In the genomic region with DNA sequence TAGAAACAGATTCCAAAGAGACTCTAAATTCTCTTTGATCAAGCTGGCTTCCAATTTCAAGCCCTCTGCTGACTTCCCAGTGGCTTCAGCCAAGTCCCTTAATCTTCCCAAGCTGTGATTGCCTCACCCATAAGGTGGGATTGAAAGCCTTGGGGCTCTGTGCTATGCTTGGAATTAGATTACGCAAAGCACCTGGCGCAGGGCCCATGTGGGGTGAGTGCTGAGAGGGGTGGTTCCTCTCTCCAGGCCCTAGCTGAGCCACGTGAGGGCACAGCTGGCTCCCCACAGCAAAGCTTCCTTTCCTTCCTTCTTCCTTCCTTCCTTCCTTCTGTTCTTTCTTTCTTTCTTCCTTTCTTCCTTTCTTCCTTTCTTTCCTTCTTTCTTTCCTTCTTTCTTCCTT, we compare ENCODE assay signal across 9 mouse cellular contexts. TPM values are rescaled to one million over a fixed set of nuclear protein-coding genes. Genes with fewer than 3 reads are reported as not detected.
A peak's percentile ranks its signal among the peaks of the same experiment; 100 is the strongest.
DNase-seq lines count a peak whose midpoint lies in the region; ATAC-seq and TF ChIP-seq lines count a peak whose summit lies in the region.
"Had no signal": no experiment of that assay in that cellular context is flagged by ENCODE, and none has a peak within 500 bp of the region (broad histone marks: within the 10 kb centered on the region; RNA-seq: fewer than 3 reads in every experiment).

No protein-coding gene starts in this region.

- H3K36me3 ChIP-seq in heart, embryonic 11.5 days (ENCODE audit: control insufficient read depth, insufficient read depth, low read length), result no peaks in the 10 kb centered on the region
- no peaks in the 10 kb centered on the region for H3K36me3 ChIP-seq in stomach, postnatal 0 days (ENCODE audit: control insufficient read depth, insufficient read depth, low read length)

- H3K27me3 ChIP-seq in heart, embryonic 11.5 days (ENCODE audit: control insufficient read depth, insufficient read depth, low read length), result no peaks in the 10 kb centered on the region
- no peaks in the 10 kb centered on the region for H3K27me3 ChIP-seq in stomach, postnatal 0 days (ENCODE audit: control insufficient read depth, insufficient read depth, low read length)

- TF ChIP-seq EP300 in stomach, postnatal 0 days (optimal IDR thresholded peaks at IDR 0.05), result no peak

- no peaks in the 10 kb centered on the region for H3K9me3 ChIP-seq in heart, embryonic 11.5 days (replicated peaks; ENCODE audit: control insufficient read depth, low read length)
- no peaks in the 10 kb centered on the region for H3K9me3 ChIP-seq in stomach, postnatal 0 days (ENCODE audit: control insufficient read depth, low read length)

- 43% methylated on average over 3 of the region's 3 CpGs for WGBS in heart, embryonic 11.5 days (ENCODE audit: insufficient replicate concordance)
- WGBS in stomach, postnatal 0 days, result 38% methylated on average over 3 of the region's 3 CpGs

- no peak for ATAC-seq in heart, embryonic 11.5 days (replicated peaks; ENCODE audit: insufficient number of reproducible peaks, low FRiP score, low TSS enrichment)
- no peak for ATAC-seq in stomach, postnatal 0 days (ENCODE audit: low FRiP score, low TSS enrichment)
- no peak for ATAC-seq in megakaryocyte-erythroid progenitor cell, adult 5-6 weeks (replicated peaks; ENCODE audit: low FRiP score, low TSS enrichment, poor library complexity, severe bottlenecking)

- H3K27ac ChIP-seq in heart, embryonic 11.5 days (ENCODE audit: low read depth, low read length), result no peak overlapping the region
- H3K27ac ChIP-seq in stomach, postnatal 0 days (replicated peaks), result no peak overlapping the region

- no peak for TF ChIP-seq CTCF in stomach, postnatal 0 days (IDR thresholded peaks at IDR 0.05; ENCODE audit: low read depth)

- H3K4me1 ChIP-seq in heart, embryonic 11.5 days (ENCODE audit: control insufficient read depth, insufficient read depth, low read length), result no peaks in the 10 kb centered on the region
- no peaks in the 10 kb centered on the region for H3K4me1 ChIP-seq in stomach, postnatal 0 days (replicated peaks; ENCODE audit: control insufficient read depth, insufficient read depth)

- H3K4me3 ChIP-seq in heart, embryonic 11.5 days (ENCODE audit: low read depth, low read length), result no peak overlapping the region
- H3K4me3 ChIP-seq in stomach, postnatal 0 days (ENCODE audit: low read depth, low read length), result no peak overlapping the region

- peak; percentile 99 for DNase-seq in heart, adult 11 months
- peak; percentile 77 for DNase-seq in fibroblast of lung, adult 2 months (ENCODE audit: low read depth)
- DNase-seq in kidney, adult 9 months, result peak; percentile 54
- DNase-seq in stomach, postnatal 0 days (ENCODE audit: low spot score), result peak; percentile 58
- no peak for DNase-seq in right cerebral cortex, postnatal 25 days
- no peak for DNase-seq in frontal cortex, adult 2 months (ENCODE audit: extremely low spot score in 1 of 2, low spot score in 1 of 2)
- DNase-seq: layer of hippocampus, postnatal 36 days had no signal

- H3K9ac ChIP-seq in heart, embryonic 11.5 days (ENCODE audit: low read depth, low read length), result no peak overlapping the region
- no peak overlapping the region for H3K9ac ChIP-seq in stomach, postnatal 0 days (ENCODE audit: low read length)

- H3K4me2 ChIP-seq in heart, embryonic 11.5 days, result no peak overlapping the region
- no peak overlapping the region for H3K4me2 ChIP-seq in stomach, postnatal 0 days (replicated peaks; ENCODE audit: low read depth)

RNA-seq across cellular contexts. Expression of gene Bod1, which starts 54.4 kb away (rescaled TPM):
- polyA plus RNA-seq in heart, embryonic 11.5 days (2014; fragmentation: Nextera tagmentation; extraction: Ambion mirVana), result 62.0 and 68.7 TPM in 2 replicates
- polyA plus RNA-seq in stomach, postnatal 0 days (2015; fragmentation: Nextera tagmentation; extraction: Ambion mirVana), result 62.1 and 65.2 TPM in 2 replicates
- total RNA-seq in megakaryocyte-erythroid progenitor cell, adult 5-6 weeks (2014; fragmentation: Nextera tagmentation), result 6.9 and 12.2 TPM in 2 replicates
- total RNA-seq in megakaryocyte-erythroid progenitor cell, adult 5-6 weeks (2017), result 8.6 and 10.4 TPM in 2 replicates
- 149 TPM in 2 replicates for polyA plus RNA-seq in frontal cortex, adult 2 months (2012; rRNA removed)

Comparison
In these comparisons a context has a peak if more than half of its experiments do, and no peak if none do; other contexts are left out.
1. DNase-seq: peak in heart, adult 11 months (single experiment), fibroblast of lung, adult 2 months (single experiment), kidney, adult 9 months (single experiment) and stomach, postnatal 0 days (single experiment); none in right cerebral cortex, postnatal 25 days (single experiment) and frontal cortex, adult 2 months (0 of 2).